Mouse (Mus musculus) bone marrow, adult 2 months (tissue): ENCODE results near the gene Psmc3ip. TPM values are rescaled to one million over a fixed set of nuclear protein-coding genes. Genes with fewer than 3 reads are reported as not detected.
A peak's percentile ranks its signal among the peaks of the same experiment; 100 is the strongest.

Source experiments
- H3K27ac ChIP-seq: fragments of 200-500 bp; 2 replicates; pipeline ENCODE4 v1.5.1; 2012; ENCODE audit warnings: low read depth, mild to moderate bottlenecking, control low read depth, inconsistent platforms, low read length; ENCODE audit not compliant: control insufficient read depth, poor library complexity, insufficient read depth
- H3K4me1 ChIP-seq: fragments of 200-500 bp; 2 replicates; pipeline ENCODE4 v1.6.1; 2011; ENCODE audit warnings: low read length; ENCODE audit not compliant: control insufficient read depth, insufficient read depth
- H3K4me3 ChIP-seq: fragments of 200-500 bp; replicated peaks from 2 replicates; pipeline ENCODE3; 2011; ENCODE audit warnings: mild to moderate bottlenecking, low read depth, low read length, control low read depth; ENCODE audit not compliant: control insufficient read depth
- CTCF ChIP-seq: fragments of 200-500 bp; IDR thresholded peaks from 2 replicates; pipeline ENCODE4 v1.5.1; 2011; ENCODE audit warnings: low read length, control low read depth; ENCODE audit not compliant: control insufficient read depth, insufficient read depth
- POLR2A ChIP-seq: fragments of 200-500 bp; IDR thresholded peaks from 2 replicates; pipeline ENCODE4 v1.6.1; 2011; ENCODE audit warnings: low read depth, mild to moderate bottlenecking, control low read depth, low read length, borderline replicate concordance; ENCODE audit not compliant: control insufficient read depth
- WGBS: fragments of 180-500 bp; shearing (Covaris S2); methylation state at CpG from one replicate; pipeline ENCODE4 v1.1.7; 2018; 5-methylcytosine and 5-hydroxymethylcytosine counted together
- polyA plus RNA-seq: library from polyadenylated mRNA; stranded (reverse); fragments of >200 nt; gene quantifications from 2 replicates; pipeline ENCODE4 v1.2.4, GENCODE M21; 2011; ENCODE audit warnings: low replicate concordance; ENCODE audit not compliant: missing spikeins, insufficient read depth, insufficient read length

The Psmc3ip gene
- polyA plus RNA-seq, 1 experiment: 12.6 TPM

DNA sequence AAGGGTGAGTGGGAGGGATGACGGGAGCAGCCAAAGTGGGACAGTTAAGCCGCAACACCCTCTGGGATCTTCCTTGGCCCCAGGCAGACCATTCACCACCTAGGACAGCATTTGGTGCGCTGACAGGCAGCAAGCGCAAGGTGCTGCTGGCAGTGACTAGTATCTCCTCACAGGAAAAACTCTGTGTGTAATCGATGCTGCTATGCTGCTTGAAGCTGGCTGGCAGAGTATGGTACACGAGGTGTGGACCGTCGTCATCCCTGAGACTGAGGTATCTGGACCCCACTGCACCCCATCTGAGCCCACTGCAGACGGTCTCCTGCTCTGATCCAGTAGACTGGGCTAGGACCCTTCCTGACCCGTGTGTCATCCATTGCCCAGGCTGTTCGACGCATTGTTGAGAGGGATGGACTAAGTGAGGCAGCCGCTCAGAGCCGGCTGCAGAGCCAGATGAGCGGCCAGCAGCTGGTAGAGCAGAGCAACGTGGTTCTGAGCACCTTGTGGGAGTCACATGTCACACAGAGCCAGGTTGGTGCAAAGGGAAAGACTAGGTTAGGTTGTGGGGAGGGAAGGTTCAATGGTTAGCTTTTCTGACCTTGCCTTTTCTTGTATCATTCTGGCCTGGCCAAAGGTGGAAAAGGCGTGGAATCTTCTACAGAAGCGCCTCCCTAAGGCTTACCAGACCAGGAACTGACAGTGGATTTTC is 9.5 kb downstream of the Psmc3ip start:
- H3K27ac ChIP-seq: no peak overlapping the region
- peaks cover 8% of the 10 kb centered on the region; the same call in 1 of the 2 replicates for H3K4me1 ChIP-seq
- 88% methylated on average over 18 of the region's 18 CpGs for WGBS
- H3K4me3 ChIP-seq: no peak overlapping the region
- TF ChIP-seq POLR2A (no peak), CTCF (no peak)

DNA sequence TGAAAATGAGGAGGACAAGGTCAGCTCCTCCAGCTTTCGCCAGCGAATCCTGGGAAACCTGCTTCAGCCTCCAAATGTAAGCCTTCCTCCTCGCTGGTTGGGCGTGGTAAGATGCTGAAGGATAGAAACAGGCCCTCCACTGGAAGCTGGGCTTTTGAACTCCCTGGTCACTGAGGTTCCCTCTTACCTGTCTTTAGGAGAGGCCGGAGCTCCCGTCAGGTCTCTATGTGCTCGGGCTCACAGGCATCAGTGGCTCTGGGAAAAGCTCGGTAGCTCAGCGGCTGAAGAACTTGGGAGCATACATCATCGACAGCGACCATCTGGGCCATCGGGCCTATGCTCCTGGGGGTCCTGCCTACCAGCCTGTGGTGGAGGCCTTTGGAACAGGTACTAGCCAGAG is 10.4 kb downstream of the Psmc3ip start:
- Histone ChIP-seq H3K27ac (no peak overlapping the region), H3K4me3 (no peak overlapping the region), H3K4me1 (peaks cover 8% of the 10 kb centered on the region; the same call in 1 of the 2 replicates)
- TF ChIP-seq CTCF (no peak), POLR2A (no peak)
- WGBS: 94% methylated on average over 12 of the region's 12 CpGs

DNA sequence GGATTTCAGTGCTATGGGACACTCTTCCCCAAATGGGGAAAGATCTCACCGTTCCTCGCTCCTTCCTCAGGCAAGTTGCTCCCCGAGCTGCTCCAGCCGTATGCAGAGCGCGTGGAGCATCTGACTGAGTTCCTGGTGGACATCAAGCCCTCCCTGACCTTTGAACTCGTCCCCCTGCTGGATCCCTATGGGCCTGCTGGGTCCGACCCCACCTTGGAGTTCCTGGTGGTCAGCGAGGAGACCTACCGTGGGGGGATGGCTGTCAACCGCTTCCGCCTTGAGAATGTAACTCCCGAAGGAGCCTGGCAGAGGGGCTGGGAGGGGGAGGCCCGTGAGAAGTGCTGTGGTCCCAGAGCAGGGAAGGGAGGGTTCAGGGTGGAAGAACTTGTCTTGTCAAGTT is 11.0 kb downstream of the Psmc3ip start:
- H3K27ac ChIP-seq: no peak overlapping the region
- H3K4me3 ChIP-seq: no peak overlapping the region
- 87% methylated on average over 14 of the region's 14 CpGs for whole genome bisulfite sequencing
- TF ChIP-seq CTCF (no peak), POLR2A (no peak)
- H3K4me1 ChIP-seq: peaks cover 9% of the 10 kb centered on the region

DNA sequence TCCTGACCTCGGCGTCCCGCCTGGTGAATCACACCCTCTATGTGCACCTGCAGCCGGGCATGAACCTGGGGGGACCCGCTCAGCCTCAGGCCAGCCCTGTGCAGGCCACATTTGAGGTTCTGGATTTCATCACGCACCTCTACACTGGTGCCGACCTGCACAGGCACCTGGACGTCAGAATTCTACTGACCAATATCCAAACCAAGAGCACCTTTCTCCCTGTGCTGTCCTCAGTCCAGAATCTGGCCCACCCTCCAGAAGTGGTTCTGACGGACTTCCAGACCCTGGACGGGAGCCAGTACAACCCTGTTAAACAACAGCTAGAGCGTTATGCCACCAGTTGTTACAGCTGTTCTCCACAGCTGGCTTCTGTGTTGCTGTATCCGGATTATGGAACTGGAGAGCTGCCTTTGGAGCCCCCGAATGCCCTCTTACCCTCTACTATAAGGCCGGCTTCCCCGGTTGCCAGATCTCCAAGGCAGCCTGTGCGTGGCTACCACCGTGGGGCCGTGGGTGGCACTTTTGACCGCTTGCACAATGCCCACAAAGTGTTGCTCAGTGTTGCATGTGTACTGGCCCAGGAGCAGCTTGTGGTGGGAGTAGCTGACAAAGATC is 12.0 kb downstream of the Psmc3ip start:
- H3K27ac ChIP-seq: peak overlapping the region; percentile 82
- TF ChIP-seq POLR2A: no peak
- no peak for TF ChIP-seq CTCF
- H3K4me1 ChIP-seq: peaks cover 10% of the 10 kb centered on the region
- WGBS: 24% methylated on average over 19 of the region's 19 CpGs
- peak overlapping the region; percentile 77 for H3K4me3 ChIP-seq

DNA sequence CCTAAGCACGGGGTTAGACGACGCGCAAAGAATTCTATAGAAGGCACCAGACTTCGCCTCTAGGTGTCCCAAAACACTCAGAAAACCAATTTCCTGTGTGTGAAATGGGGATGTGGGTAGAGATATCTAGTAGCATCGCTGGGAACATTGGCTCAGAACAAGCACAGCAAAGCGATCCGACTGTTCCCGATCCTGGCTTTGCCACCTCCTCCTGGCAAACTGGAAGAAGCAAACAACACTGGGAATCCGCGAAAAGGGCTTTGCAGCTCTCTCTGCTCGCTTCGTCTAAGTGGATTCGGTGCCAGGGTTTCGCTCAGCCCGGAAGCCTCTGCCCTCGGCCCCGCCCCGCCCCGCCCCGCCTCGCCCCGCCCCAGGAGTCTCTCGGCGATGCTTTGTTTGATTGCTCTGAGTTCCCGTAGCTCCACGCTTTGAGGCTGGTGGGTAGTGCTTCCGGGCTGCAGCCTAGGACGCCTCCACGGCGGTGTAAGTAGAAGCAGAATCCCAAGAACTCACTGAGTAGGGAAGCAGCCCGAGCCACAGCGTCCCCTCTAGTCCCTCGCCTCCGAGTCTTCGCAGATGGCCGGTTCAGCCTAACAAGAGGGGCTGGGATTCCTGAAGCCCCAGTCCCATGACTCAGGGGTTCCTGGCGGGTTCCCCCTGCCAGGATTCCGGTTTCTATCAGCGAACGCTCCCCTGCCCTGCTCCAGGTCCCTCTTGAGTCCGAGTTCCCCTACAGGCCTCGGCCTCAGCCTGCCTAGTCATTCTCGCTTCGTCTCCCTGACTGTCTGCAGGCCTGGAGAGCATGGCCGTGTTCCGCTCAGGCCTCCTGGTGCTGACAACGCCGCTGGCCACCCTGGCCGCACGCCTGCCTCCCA is 12.8 kb downstream of the Psmc3ip start, which contains the start of gene Coasy:
TSS of gene Coasy (plus strand) at position 358 of the 875 bp plus-strand sequence.
- H3K4me3 ChIP-seq: peak within 1 kb of the TSS; percentile 81
- TF ChIP-seq POLR2A (peak; percentile 81; the same call in 1 of the 2 replicates), CTCF (no peak)
- WGBS: under 1% methylated on average over 51 of the region's 51 CpGs
- H3K4me1 ChIP-seq: peaks cover 6% of the 10 kb centered on the region
- peak within 1 kb of the TSS; percentile 82 for H3K27ac ChIP-seq

DNA sequence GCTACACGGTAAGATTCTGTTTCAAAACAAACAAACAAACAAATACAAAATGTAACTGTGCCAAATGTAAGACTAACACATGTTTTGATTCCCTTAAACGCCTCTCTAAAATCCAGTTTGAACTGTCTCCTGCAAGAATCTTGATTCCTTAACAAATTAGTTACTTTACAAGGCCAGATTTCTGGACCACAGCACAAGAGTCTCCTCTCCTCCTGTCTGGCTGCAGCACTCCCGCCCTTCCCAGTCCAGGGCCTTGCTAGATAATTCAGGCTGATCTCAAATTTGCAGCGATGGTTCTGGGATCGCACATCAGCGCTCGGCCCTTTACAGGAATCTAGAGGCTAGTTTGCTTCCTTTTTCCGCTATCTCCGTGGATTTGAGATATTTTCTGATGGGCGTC is 13.6 kb downstream of the Psmc3ip start:
- 11% methylated on average over 10 of the region's 10 CpGs for WGBS
- peaks cover 4% of the 10 kb centered on the region for H3K4me1 ChIP-seq

DNA sequence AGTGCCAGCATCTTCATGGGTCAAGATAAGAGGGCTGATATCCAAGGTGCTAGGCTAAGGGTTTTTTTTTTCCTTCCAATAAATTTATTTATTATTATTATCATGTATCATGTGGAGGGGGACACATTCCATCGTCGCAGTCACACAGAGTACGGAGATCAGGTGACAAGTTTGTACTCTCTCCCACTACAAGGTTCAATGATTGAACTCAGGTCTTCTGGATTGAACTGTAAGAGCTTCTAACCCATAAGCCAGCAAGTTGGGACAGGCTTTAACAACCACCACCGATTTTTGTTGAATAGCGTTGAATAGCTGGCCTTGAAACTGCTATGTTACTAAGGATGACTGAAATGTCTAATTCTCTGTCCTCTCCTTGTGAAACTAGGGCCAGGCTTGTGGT is 14.8 kb downstream of the Psmc3ip start:
- TF ChIP-seq CTCF: no peak
- TF ChIP-seq POLR2A: no peak
- WGBS: 86% methylated on average over 5 of the region's 5 CpGs
- Histone ChIP-seq H3K4me1 (peaks cover 2% of the 10 kb centered on the region), H3K4me3 (no peak overlapping the region), H3K27ac (no peak overlapping the region)

More for the DNA sequence above, 13.6 kb downstream of the Psmc3ip start:
- Histone ChIP-seq H3K27ac (peak overlapping the region; percentile 75), H3K4me3 (peak overlapping the region; percentile 53)
- TF ChIP-seq CTCF (no peak), POLR2A (no peak)

DNA sequence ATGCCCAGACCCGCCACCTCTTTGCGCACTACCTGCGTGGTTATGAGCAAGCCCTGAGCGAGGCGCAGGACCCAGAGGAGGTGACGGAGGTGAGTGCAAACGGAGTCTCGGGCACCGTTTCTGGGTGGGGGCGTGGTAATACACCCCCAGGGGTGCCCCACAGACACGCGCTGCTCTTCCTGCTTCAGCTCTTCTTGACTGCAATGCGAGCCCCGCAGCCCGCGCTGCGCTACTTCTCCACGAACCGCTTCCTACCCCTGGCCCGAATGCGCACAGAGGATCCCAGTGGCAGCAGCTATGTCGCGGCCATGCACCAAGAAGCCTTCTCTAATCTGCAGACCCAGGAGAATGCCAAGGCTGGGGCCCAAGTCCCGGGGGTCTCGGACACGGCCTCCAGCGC is 15.5 kb downstream of the Psmc3ip start:
- no peak for TF ChIP-seq POLR2A
- no peak for TF ChIP-seq CTCF
- 4% methylated on average over 27 of the region's 27 CpGs for WGBS
- H3K4me3 ChIP-seq: peak overlapping the region; percentile 33
- H3K4me1 ChIP-seq: peaks cover 2% of the 10 kb centered on the region
- H3K27ac ChIP-seq: no peak overlapping the region
